Mouse (Mus musculus): ENCODE measurements around the gene Agap1. TPM values are rescaled to one million over a fixed set of nuclear protein-coding genes. Genes with fewer than 3 reads are reported as not detected.

Agap1 gene
- polyA plus RNA-seq, 1 experiment from 2014 or later: 47.7 TPM

DNA sequence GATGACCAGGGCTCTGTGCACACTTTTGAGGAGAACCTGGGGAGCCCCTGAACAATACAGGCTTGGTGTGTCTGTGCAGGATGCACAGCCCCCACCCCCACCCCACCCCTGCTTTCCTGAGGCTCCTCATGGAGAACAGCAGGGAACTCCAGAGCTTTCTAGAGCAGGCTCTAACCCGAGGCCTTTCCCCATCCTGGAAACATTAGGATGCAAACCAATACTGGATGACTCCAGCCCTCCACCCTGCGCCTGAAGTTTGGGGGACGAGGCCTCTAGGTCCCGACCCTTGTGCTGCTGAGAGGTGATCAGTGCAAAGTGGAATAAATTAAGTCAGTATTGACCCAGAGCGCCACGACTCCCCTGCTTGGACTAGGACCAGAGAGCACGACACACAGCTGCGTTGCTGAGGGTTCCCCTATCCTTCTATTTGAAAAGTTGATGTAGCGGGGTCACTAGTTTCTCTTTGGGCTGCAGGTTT is 472.0 kb downstream of the Agap1 start:
- WGBS: 3% methylated on average over 9 of the region's 9 CpGs
- no peak overlapping the region; the same call in 1 of the 2 replicates for H3K4me3 ChIP-seq (ENCODE audit: low read depth, low read length)
- no peaks in the 10 kb centered on the region for H3K36me3 ChIP-seq (ENCODE audit: control insufficient read depth, insufficient read depth, low read length)
- peaks cover 72% of the 10 kb centered on the region for H3K27me3 ChIP-seq (ENCODE audit: control insufficient read depth, insufficient read depth, low read depth, low read length)
- no peak overlapping the region for H3K27ac ChIP-seq (ENCODE audit: low read length)
- no peak overlapping the region for H3K4me2 ChIP-seq (ENCODE audit: low read length)
- H3K9me3 ChIP-seq (replicated peaks; ENCODE audit: control insufficient read depth, low read length, poor library complexity, severe bottlenecking): no peaks in the 10 kb centered on the region
- peaks cover 26% of the 10 kb centered on the region for H3K4me1 ChIP-seq (ENCODE audit: control insufficient read depth, insufficient read depth, low read length)
- no peak overlapping the region for H3K9ac ChIP-seq (ENCODE audit: low read depth, low read length)
- ATAC-seq: no peak

DNA sequence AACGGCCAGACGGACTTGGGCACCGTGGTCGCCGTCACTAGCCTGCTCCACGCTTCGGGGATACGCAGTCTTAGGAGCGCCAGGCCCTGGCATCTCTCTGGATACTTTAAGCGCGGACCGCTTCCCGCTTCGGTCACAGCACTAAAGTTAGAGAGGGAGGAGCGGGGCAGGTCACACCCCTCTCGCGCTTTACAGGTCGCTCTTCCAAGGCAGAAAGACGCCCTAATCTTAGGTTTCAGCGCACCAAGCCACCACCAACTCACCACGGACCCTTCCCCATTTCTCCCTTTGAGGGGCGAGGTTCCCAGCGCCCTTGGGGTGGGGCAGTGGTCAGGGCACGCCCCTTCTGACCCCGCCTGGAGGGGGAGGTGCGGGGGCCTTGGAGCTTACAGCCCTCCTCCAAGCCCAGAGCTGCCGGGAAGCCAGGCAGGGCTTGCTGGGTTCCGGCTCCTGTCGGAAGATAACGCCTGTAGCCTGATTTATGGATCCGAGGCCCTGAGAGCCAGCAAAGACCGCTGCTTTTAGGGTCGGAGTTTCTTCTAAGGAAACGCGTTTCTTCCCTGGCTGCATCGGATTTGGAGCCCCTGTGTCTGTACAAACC is 472.6 kb downstream of the Agap1 start:
- H3K4me3 ChIP-seq (ENCODE audit: low read depth, low read length): peak overlapping the region; percentile 17
- peaks cover 66% of the 10 kb centered on the region for H3K27me3 ChIP-seq (ENCODE audit: control insufficient read depth, insufficient read depth, low read depth, low read length)
- H3K4me2 ChIP-seq (ENCODE audit: low read length): peak overlapping the region; percentile 24
- H3K9ac ChIP-seq (ENCODE audit: low read depth, low read length): peak overlapping the region; percentile 12; the same call in 1 of the 2 replicates
- no peak overlapping the region for H3K27ac ChIP-seq (ENCODE audit: low read length)
- H3K36me3 ChIP-seq (ENCODE audit: control insufficient read depth, insufficient read depth, low read length): no peaks in the 10 kb centered on the region
- ATAC-seq: no peak
- H3K9me3 ChIP-seq (replicated peaks; ENCODE audit: control insufficient read depth, low read length, poor library complexity, severe bottlenecking): no peaks in the 10 kb centered on the region
- WGBS: 2% methylated on average over 36 of the region's 36 CpGs
- peaks cover 23% of the 10 kb centered on the region for H3K4me1 ChIP-seq (ENCODE audit: control insufficient read depth, insufficient read depth, low read length)

DNA sequence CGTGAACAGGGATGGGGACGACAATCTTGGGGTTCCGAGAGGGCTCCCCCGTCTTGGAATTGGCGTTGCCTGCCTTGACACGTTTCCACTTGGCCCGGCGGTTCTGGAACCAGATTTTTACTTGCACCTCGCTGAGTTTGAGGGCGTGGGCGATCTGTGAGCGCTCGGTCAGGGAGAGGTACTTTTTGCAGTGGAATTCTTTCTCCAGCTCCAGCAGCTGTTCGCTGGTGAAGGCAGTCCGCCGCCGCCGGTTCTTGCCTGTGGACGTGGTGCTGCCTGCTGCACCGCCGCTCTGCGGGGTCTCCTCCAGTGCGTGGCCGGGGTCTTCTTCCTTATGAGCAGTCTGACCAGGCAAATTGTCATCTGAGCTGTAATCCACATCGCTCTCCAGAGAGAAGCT is 474.1 kb downstream of the Agap1 start:
- Histone ChIP-seq H3K27ac (ENCODE audit: low read length) (0 out of 2 replicates have a peak overlapping the region, but pooled peaks have one; percentile 40), H3K4me2 (ENCODE audit: low read length) (no peak overlapping the region; the same call in 1 of the 2 replicates)

DNA sequence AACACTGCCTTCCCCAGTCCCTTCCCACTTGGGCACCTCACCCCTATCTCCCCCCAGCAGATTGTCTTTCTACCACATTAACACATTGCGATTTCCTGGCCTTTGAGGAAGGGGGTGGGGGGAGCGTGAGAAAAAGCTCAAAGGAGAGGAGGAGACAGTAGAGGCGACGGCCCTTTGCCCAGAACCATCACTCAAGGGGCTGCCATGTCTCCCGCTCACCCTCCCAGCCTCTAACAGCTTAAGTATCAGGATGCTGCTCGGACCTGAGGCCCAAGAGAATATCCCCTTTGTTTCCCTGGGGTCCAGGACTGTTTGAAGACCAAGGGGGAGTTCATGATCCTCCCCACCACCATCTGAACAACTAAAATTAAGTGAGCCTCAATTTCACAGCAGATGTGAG is 474.6 kb downstream of the Agap1 start:
- Histone ChIP-seq H3K4me3 (ENCODE audit: low read depth, low read length) (peak overlapping the region; percentile 23; the same call in 1 of the 2 replicates), H3K27me3 (ENCODE audit: control insufficient read depth, insufficient read depth, low read depth, low read length) (peaks cover 53% of the 10 kb centered on the region), H3K9me3 (replicated peaks; ENCODE audit: control insufficient read depth, low read length, poor library complexity, severe bottlenecking) (no peaks in the 10 kb centered on the region), H3K4me2 (ENCODE audit: low read length) (0 out of 2 replicates have a peak overlapping the region, but pooled peaks have one; percentile 2), H3K4me1 (ENCODE audit: control insufficient read depth, insufficient read depth, low read length) (peaks cover 11% of the 10 kb centered on the region), H3K27ac (ENCODE audit: low read length) (0 out of 2 replicates have a peak overlapping the region, but pooled peaks have one; percentile 40), H3K36me3 (ENCODE audit: control insufficient read depth, insufficient read depth, low read length) (no peaks in the 10 kb centered on the region), H3K9ac (ENCODE audit: low read depth, low read length) (peak overlapping the region; percentile 28; the same call in 1 of the 2 replicates)
- ATAC-seq: no peak
- 1% methylated on average over 6 of the region's 6 CpGs for WGBS

More for the DNA sequence above, 474.1 kb downstream of the Agap1 start:
- ATAC-seq: no peak
- H3K9me3 ChIP-seq (replicated peaks; ENCODE audit: control insufficient read depth, low read length, poor library complexity, severe bottlenecking): no peaks in the 10 kb centered on the region
- H3K4me1 ChIP-seq (ENCODE audit: control insufficient read depth, insufficient read depth, low read length): peaks cover 11% of the 10 kb centered on the region
- peak overlapping the region; percentile 23; the same call in 1 of the 2 replicates for H3K4me3 ChIP-seq (ENCODE audit: low read depth, low read length)
- 2% methylated on average over 25 of the region's 25 CpGs for WGBS
- H3K27me3 ChIP-seq (ENCODE audit: control insufficient read depth, insufficient read depth, low read depth, low read length): peaks cover 55% of the 10 kb centered on the region
- H3K9ac ChIP-seq (ENCODE audit: low read depth, low read length): peak overlapping the region; percentile 28; the same call in 1 of the 2 replicates
- H3K36me3 ChIP-seq (ENCODE audit: control insufficient read depth, insufficient read depth, low read length): no peaks in the 10 kb centered on the region

DNA sequence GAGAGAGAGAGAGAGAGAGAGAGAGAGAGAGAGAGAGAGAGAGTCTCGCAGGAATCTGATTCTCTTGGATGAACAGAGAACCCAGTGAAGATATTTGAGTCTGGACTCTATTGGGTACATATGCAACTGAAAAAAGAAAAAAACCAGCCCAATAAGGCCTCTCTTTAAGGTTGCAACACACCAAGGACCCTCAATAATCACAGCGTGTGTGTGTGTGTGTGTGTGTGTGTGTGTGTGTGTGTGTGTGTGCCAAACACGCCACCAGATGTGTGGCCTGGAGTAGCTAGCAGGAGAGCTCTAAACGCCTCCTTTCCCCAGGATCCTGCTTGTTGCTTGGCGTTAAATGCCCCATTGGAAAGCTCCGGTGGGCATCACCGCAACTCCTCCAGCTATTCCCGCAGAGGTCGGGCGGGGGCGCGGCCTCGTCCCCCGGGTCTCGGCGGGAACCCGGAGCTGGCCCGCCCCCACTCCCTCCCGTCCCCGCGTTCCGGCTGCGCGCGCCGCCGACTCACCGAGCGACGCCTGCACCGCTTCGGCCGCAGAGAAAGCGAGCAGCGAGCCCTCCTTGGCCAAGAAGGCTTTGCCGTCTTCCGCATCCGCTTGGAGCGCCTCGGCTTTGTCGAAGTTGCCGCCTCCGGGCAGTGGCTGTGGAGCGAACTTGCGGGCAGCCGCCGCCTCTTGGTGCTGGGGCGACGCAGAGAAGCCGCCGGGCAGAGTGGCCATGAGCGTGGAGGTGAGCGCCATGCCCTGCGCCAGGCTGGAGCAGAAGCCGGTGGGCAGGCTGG is 475.3 kb downstream of the Agap1 start:
- Histone ChIP-seq H3K36me3 (ENCODE audit: control insufficient read depth, insufficient read depth, low read length) (no peaks in the 10 kb centered on the region), H3K9ac (ENCODE audit: low read depth, low read length) (peak overlapping the region; percentile 42), H3K4me1 (ENCODE audit: control insufficient read depth, insufficient read depth, low read length) (peaks cover 11% of the 10 kb centered on the region), H3K27ac (ENCODE audit: low read length) (peak overlapping the region; percentile 39), H3K9me3 (replicated peaks; ENCODE audit: control insufficient read depth, low read length, poor library complexity, severe bottlenecking) (no peaks in the 10 kb centered on the region), H3K27me3 (ENCODE audit: control insufficient read depth, insufficient read depth, low read depth, low read length) (peaks cover 46% of the 10 kb centered on the region), H3K4me3 (ENCODE audit: low read depth, low read length) (peak overlapping the region; percentile 38), H3K4me2 (ENCODE audit: low read length) (peak overlapping the region; percentile 50)
- WGBS: under 1% methylated on average over 49 of the region's 55 CpGs
- ATAC-seq: 0 out of 2 replicates have a peak, but pooled peaks have one; percentile 26

DNA sequence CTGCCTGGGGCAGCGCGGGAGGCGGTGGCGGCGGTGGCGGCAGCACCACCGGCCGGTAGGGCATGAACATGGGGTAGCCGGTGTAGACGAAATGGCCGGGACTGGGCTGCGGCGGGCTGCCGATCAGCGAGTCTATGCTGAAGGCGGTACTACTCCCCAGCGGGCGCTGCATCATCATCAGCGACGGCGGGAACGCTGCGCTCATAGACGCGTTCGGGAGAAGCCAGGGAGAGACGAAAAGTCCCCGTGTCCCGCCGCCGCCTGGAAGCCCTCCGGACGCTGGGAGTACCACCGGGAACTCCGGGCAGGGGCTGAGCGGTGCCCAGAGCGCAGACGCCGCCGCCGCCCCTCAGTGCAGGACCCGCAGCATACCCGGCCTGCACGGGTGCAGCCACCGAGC is 475.9 kb downstream of the Agap1 start:
- Histone ChIP-seq H3K4me3 (ENCODE audit: low read depth, low read length) (peak overlapping the region; percentile 38), H3K9ac (ENCODE audit: low read depth, low read length) (peak overlapping the region; percentile 42), H3K27me3 (ENCODE audit: control insufficient read depth, insufficient read depth, low read depth, low read length) (peaks cover 44% of the 10 kb centered on the region), H3K4me2 (ENCODE audit: low read length) (peak overlapping the region; percentile 50), H3K36me3 (ENCODE audit: control insufficient read depth, insufficient read depth, low read length) (no peaks in the 10 kb centered on the region), H3K4me1 (ENCODE audit: control insufficient read depth, insufficient read depth, low read length) (peaks cover 11% of the 10 kb centered on the region), H3K9me3 (replicated peaks; ENCODE audit: control insufficient read depth, low read length, poor library complexity, severe bottlenecking) (no peaks in the 10 kb centered on the region), H3K27ac (ENCODE audit: low read length) (peak overlapping the region; percentile 39)
- no peak for ATAC-seq
- under 1% methylated on average over 42 of the region's 45 CpGs for WGBS

DNA sequence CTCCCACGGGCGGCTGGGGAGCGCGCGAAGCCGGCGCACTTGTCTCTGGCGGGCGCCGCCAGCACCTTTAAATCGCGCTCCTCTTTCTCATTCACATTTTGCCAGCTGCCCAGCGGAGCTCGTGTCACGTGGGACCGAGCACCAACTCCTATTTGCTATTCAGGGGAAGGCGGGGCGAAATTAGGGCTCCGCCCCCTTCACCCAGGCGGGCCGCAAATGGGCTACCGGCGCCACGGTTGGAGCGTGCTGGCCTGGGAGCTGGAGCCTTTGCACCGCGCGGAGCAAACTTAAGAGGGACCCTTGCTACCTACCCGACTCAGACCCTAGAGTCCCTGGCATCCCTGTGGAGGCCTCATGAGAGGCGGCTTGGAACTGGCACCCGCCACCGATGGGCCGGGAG is 476.5 kb downstream of the Agap1 start, which contains the start of gene Gbx2:
Gene Gbx2 (minus strand): TSS at position 60 of the 400 bp plus-strand sequence.
- no peaks in the 10 kb centered on the region for H3K36me3 ChIP-seq (ENCODE audit: control insufficient read depth, insufficient read depth, low read length)
- H3K4me1 ChIP-seq (ENCODE audit: control insufficient read depth, insufficient read depth, low read length): peaks cover 14% of the 10 kb centered on the region
- H3K27me3 ChIP-seq (ENCODE audit: control insufficient read depth, insufficient read depth, low read depth, low read length): peaks cover 46% of the 10 kb centered on the region
- peak within 1 kb of the TSS; percentile 50 for H3K4me2 ChIP-seq (ENCODE audit: low read length)
- H3K4me3 ChIP-seq (ENCODE audit: low read depth, low read length): peak within 1 kb of the TSS; percentile 38
- peak within 1 kb of the TSS; percentile 42 for H3K9ac ChIP-seq (ENCODE audit: low read depth, low read length)
- WGBS: under 1% methylated on average over 33 of the region's 33 CpGs
- no peaks in the 10 kb centered on the region for H3K9me3 ChIP-seq (replicated peaks; ENCODE audit: control insufficient read depth, low read length, poor library complexity, severe bottlenecking)
- ATAC-seq: peak; percentile 51; the same call in 1 of the 2 replicates
- peak within 1 kb of the TSS; percentile 39 for H3K27ac ChIP-seq (ENCODE audit: low read length)

DNA sequence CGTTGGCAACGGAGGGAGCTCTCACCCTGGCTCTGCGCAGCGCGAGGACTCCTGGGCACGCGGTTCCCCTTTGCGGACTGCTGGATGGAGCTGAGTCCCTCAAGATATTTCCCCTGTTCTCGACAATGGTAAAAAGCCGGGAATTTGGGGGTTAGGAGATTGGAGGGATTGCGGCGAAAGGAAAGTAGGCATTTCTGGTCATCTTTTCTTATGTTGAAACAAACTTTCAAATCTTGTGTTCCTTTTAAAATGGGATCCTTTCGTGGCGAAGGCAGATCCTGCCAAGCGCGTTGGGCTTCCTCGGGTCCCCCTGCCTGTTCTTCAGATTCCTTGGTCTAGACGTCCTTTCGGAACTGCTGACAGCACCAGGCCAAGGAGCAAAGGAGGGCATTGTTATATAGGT is 477.4 kb downstream of the Agap1 start:
- Histone ChIP-seq H3K9ac (ENCODE audit: low read depth, low read length) (no peak overlapping the region), H3K36me3 (ENCODE audit: control insufficient read depth, insufficient read depth, low read length) (no peaks in the 10 kb centered on the region), H3K4me3 (ENCODE audit: low read depth, low read length) (peak overlapping the region; percentile 38; the same call in 1 of the 2 replicates), H3K9me3 (replicated peaks; ENCODE audit: control insufficient read depth, low read length, poor library complexity, severe bottlenecking) (no peaks in the 10 kb centered on the region), H3K27me3 (ENCODE audit: control insufficient read depth, insufficient read depth, low read depth, low read length) (peaks cover 50% of the 10 kb centered on the region), H3K4me2 (ENCODE audit: low read length) (peak overlapping the region; percentile 50), H3K4me1 (ENCODE audit: control insufficient read depth, insufficient read depth, low read length) (peaks cover 14% of the 10 kb centered on the region), H3K27ac (ENCODE audit: low read length) (no peak overlapping the region)
- WGBS: under 1% methylated on average over 19 of the region's 19 CpGs
- no peak for ATAC-seq
